Mouse (Mus musculus) Patski (cell line): ENCODE data around the gene Rnf144a. TPM values are rescaled to one million over a fixed set of nuclear protein-coding genes. Genes with fewer than 3 reads are reported as not detected.

ENCODE experiments used
- ATAC-seq: fragments of 100-300 bp; one replicate; pipeline ENCODE4 v1.8.0; 2021
- CTCF ChIA-PET: fragments of 350-600 bp; sonication (Branson Sonifier 250); formaldehyde crosslinking; loops from one replicate; lab custom pipeline; 2022; ENCODE audit warnings: inconsistent platforms; lab: Charles Lee
- POLR2A ChIA-PET: fragments of 350-600 bp; sonication (Branson Sonifier 250); formaldehyde crosslinking; loops from one replicate; lab custom pipeline; 2022; ENCODE audit warnings: antibody characterized with exemption, inconsistent platforms; lab: Charles Lee
- DNase-seq: peaks from one replicate; pipeline ENCODE4 v3.0.0-alpha.2; 2011; ENCODE audit warnings: low read depth, low spot score
- H3K27me3 ChIP-seq: fragments of 371-371 bp; one replicate; pipeline ENCODE4 v1.5.1; 2021
- CTCF ChIP-seq: fragments of 100-300 bp; IDR thresholded peaks from one replicate; pipeline ENCODE4 v1.5.1; 2021
- in situ Hi-C: fragments of 300-500 bp; cut with MboI; formaldehyde crosslinking; loops from 3 replicates; pipeline ENCODE4 v1.11.1; 2018; ENCODE audit warnings: low pct_unique_long_range_greater_than_20kb, mixed read lengths
- polyA plus RNA-seq: library from polyadenylated mRNA; unstranded; gene quantifications from one replicate; pipeline ENCODE4 v1.2.3, GENCODE M21; 2021

The Rnf144a gene
- polyA plus RNA-seq, 1 experiment from 2014 or later, result 8.4 TPM

GRCm38 (mm10) chr12:26357246-26357645 lies 57.8 kb downstream of the Rnf144a start:
- DNase-seq, result no peak
- no peaks in the 10 kb centered on the region for H3K27me3 ChIP-seq
- in situ Hi-C loops, result no loop called here
- ATAC-seq, result no peak
- no peak for TF ChIP-seq CTCF
- ChIA-PET CTCF (interaction anchor here (1.6 kb wide), 1 partner anchor 42 kb away, joined by 4 read pairs; no protein-coding TSS in a partner anchor), POLR2A (interaction anchor here (0.6 kb wide), 1 partner anchor 59 kb away, joined by 4 read pairs; no protein-coding TSS in a partner anchor)

- CTCF ChIA-PET, result no interaction called here
- POLR2A ChIA-PET, result no interaction called here
- no peak for TF ChIP-seq CTCF
- ATAC-seq (no peak), DNase-seq (no peak)
- in situ Hi-C loops, result no loop called here
- H3K27me3 ChIP-seq, result no peaks in the 10 kb centered on the region
These were observed 58.9 kb downstream of the Rnf144a start for GRCm38 (mm10) chr12:26356191-26356590.

GRCm38 (mm10) chr12:26351321-26351720 lies 63.7 kb downstream of the Rnf144a start:
- ATAC-seq, result no peak
- TF ChIP-seq CTCF, result no peak
- DNase-seq, result no peak
- H3K27me3 ChIP-seq, result no peaks in the 10 kb centered on the region
- ChIA-PET POLR2A (no interaction called here), CTCF (interaction anchor here (1.0 kb wide), 1 partner anchor 8 kb away, joined by 3 read pairs; no protein-coding TSS in a partner anchor)
- in situ Hi-C loops, result no loop called here

- TF ChIP-seq CTCF, result no peak
- no peak for ATAC-seq
- H3K27me3 ChIP-seq, result no peaks in the 10 kb centered on the region
- CTCF ChIA-PET, result interaction anchor here (1.4 kb wide), 1 partner anchor 15 kb away, joined by 3 read pairs; no protein-coding TSS in a partner anchor
- in situ Hi-C loops, result no loop called here
- no peak for DNase-seq
- POLR2A ChIA-PET, result no interaction called here
These were observed 70.6 kb downstream of the Rnf144a start for GRCm38 (mm10) chr12:26344408-26344807.

GRCm38 (mm10) chr12:26343131-26343530 lies 71.9 kb downstream of the Rnf144a start:
- ChIA-PET CTCF (no interaction called here), POLR2A (no interaction called here)
- no peak for TF ChIP-seq CTCF
- in situ Hi-C loops, result no loop called here
- no peak for ATAC-seq
- DNase-seq, result no peak
- H3K27me3 ChIP-seq, result no peaks in the 10 kb centered on the region

- H3K27me3 ChIP-seq, result no peaks in the 10 kb centered on the region
- POLR2A ChIA-PET, result no interaction called here
- ATAC-seq (no peak), DNase-seq (no peak)
- in situ Hi-C loops, result no loop called here
- TF ChIP-seq CTCF, result no peak
- CTCF ChIA-PET, result no interaction called here
These were observed 72.4 kb downstream of the Rnf144a start for GRCm38 (mm10) chr12:26342663-26343062.

GRCm38 (mm10) chr12:26342086-26342485 lies 73.0 kb downstream of the Rnf144a start:
- no peak for DNase-seq
- H3K27me3 ChIP-seq, result no peaks in the 10 kb centered on the region
- ChIA-PET POLR2A (no interaction called here), CTCF (no interaction called here)
- TF ChIP-seq CTCF, result no peak
- no peak for ATAC-seq
- in situ Hi-C loops, result no loop called here

- in situ Hi-C loops, result no loop called here
- H3K27me3 ChIP-seq, result no peaks in the 10 kb centered on the region
- CTCF ChIA-PET, result no interaction called here
- no peak for DNase-seq
- ATAC-seq, result peak; percentile 33
- no peak for TF ChIP-seq CTCF
- POLR2A ChIA-PET, result no interaction called here
These were observed 74.4 kb downstream of the Rnf144a start for GRCm38 (mm10) chr12:26340621-26341020.

GRCm38 (mm10) chr12:26339886-26340285 lies 75.2 kb downstream of the Rnf144a start:
- in situ Hi-C loops, result no loop called here
- ATAC-seq, result peak; percentile 96
- POLR2A ChIA-PET, result no interaction called here
- no peak for DNase-seq
- no peak for TF ChIP-seq CTCF
- CTCF ChIA-PET, result interaction anchor here (1.5 kb wide), 1 partner anchor 25 kb away, joined by 5 read pairs; no protein-coding TSS in a partner anchor
- no peaks in the 10 kb centered on the region for H3K27me3 ChIP-seq

- ChIA-PET CTCF (interaction anchor here (1.3 to 1.5 kb wide), 3 partner anchors 22 to 86 kb away, joined by 3 to 5 read pairs (median 3); no protein-coding TSS in a partner anchor), POLR2A (interaction anchor here (0.6 kb wide), 1 partner anchor 1137 kb away, joined by 3 read pairs; no protein-coding TSS in a partner anchor)
- ATAC-seq, result no peak
- no peaks in the 10 kb centered on the region for H3K27me3 ChIP-seq
- in situ Hi-C loops, result no loop called here
- no peak for DNase-seq
- no peak for TF ChIP-seq CTCF
These were observed 75.9 kb downstream of the Rnf144a start for GRCm38 (mm10) chr12:26339181-26339580.

- H3K27me3 ChIP-seq, result no peaks in the 10 kb centered on the region
- DNase-seq (no peak), ATAC-seq (no peak)
- in situ Hi-C loops, result no loop called here
- POLR2A ChIA-PET, result no interaction called here
- CTCF ChIA-PET, result no interaction called here
- no peak for TF ChIP-seq CTCF
These were observed 81.4 kb downstream of the Rnf144a start for GRCm38 (mm10) chr12:26333678-26334077.

GRCm38 (mm10) chr12:26331048-26331447 lies 84.0 kb downstream of the Rnf144a start:
- H3K27me3 ChIP-seq, result no peaks in the 10 kb centered on the region
- DNase-seq, result no peak
- TF ChIP-seq CTCF, result no peak
- no peak for ATAC-seq
- ChIA-PET CTCF (no interaction called here), POLR2A (no interaction called here)
- in situ Hi-C loops, result no loop called here
